Mouse (Mus musculus): ENCODE results near the gene Arl11.

- peak; percentile 30 for TF ChIP-seq CTCF (IDR thresholded peaks at IDR 0.05)
- TF ChIP-seq POLR2A (IDR thresholded peaks at IDR 0.05; ENCODE audit: insufficient read depth, low read depth, low read length), result peak; percentile 55; the same call in 1 of the 2 replicates
- 0 out of 2 replicates have a peak, but pooled peaks have one; percentile 26 for TF ChIP-seq EP300 (IDR thresholded peaks at IDR 0.05; ENCODE audit: insufficient read depth, low read depth, low read length)
Observed at GRCm38 (mm10) chr14:61327618-61328450, 18.3 kb downstream of the Arl11 start.
